Mouse (Mus musculus): ENCODE data around the gene Prune2.

The Prune2 gene

DNA sequence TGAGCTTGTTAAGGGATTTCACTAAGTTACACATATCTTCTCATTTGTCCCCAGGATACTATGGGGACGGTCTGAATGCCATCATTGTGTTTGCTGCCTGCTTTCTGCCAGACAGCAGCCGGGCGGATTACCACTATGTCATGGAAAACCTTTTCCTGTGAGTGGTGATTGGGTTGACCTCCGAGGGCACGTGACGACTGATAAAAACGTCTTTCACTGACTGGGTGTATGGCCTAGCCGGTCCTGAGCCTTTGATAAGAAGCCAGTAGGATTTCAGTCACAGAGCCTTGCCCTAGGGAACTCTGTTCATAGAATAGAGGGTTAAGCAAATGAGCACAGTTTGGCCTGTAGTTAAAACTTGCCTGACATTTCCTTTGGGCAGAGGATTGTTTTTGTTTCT is 243.1 kb downstream of the Prune2 start:
- no peak for DNase-seq (ENCODE audit: inconsistent ontology term)

DNA sequence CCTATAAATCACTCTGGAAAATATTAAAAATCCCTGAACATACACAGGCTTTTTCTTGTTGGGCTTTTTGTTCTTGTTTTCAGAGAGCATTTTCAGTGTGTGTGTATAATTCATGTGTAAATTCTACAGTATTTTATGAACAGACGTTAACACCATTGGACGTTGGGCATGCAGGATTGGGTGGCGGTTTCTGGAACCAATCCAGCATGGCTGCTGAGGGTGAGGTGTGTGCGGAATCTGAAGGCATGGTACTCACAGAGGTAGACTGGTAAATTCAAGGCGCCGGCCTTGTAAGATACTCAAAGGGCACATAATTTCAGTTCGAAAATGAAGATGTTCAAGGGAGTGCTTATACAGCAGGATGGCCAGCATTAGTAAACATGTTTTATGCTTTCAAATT is 251.2 kb downstream of the Prune2 start:
- DNase-seq (ENCODE audit: inconsistent ontology term): no peak

DNA sequence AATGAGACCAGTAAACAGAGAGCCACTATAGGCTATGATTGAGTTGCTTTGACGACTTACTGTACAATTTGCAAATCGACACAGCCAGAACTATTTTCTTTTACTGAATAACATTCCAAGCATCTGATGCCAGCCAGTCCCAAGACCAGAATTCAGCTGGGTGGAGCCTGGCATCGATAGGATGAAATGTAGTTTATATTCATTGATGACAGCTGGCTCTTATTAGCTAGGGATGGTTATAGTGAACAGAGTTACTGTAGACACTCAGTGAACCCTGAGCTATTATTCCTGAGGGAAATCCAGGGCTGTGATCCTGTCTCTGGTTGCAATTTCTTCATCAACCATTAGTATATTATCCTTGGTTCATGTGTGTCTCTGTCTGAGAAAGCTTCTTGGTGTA is 254.6 kb downstream of the Prune2 start:
- no peak for DNase-seq (ENCODE audit: inconsistent ontology term)

DNA sequence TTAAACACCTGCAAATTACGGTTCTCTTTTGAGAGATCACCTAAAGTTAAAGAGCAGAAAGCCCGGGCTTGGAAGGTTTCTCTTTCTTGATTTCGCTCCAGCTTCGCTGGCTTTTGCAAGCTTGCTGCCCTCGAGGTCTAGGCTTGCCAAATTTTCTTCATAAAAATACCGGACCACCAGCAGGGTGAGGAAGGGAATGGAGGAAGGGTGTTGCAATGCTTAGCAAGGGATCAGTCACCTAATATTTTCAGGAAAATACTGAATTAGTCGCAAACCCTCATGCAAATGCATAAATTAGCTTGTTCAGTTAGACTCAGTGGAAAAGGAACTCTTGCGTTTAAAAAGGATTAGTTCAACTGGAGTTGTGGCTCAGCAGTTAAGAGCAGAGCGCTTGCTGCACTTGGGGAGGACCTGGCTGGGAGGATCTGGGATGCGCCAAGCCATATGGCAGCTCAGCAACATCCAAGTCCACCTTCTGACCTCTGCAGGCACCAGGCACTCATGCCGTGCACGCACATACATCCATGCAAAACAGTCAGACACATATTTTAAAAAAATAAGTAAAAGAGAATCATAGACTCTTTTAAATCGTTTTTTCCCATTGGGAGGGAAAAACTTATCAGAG is 259.1 kb downstream of the Prune2 start:
- no peak for DNase-seq (ENCODE audit: inconsistent ontology term)

DNA sequence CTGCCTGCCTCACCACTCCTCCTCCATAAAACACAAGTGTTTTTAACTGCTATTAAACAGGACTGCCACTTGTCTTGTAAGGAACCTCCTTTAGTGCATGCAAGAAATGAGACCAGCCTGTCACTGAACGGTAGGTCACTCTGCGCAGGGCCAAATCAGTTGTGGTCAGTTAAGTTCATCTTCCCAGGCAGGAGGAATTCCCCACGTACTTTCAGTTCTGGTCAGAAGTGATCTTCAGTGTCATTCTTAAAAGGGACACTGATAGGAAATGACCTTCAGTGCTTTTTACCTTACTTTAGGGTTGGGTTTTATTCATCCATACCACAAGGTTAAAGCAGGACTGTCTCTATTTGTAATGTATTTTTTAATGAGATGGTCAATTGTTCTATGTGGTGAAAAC is 262.3 kb downstream of the Prune2 start:
- DNase-seq (ENCODE audit: inconsistent ontology term): no peak

DNA sequence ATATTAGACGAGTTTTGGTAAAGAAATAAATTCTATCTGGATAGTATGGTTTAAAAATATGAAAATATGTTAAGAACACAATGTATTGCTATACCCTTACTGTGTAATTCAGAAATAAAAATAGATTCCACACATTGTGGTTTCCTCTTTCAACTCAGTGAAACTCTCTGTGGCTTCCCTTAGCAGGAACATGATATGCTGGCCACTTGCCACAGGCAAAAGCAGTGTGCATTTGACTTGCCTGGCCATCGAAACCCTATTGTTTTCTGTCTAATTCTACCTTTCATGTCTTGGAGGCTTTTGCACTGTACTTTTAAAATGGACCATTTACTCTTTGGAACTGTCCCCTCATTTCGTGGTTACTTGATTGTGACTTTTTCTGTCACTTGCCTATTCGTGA is 267.9 kb downstream of the Prune2 start:
- DNase-seq (ENCODE audit: inconsistent ontology term): no peak

DNA sequence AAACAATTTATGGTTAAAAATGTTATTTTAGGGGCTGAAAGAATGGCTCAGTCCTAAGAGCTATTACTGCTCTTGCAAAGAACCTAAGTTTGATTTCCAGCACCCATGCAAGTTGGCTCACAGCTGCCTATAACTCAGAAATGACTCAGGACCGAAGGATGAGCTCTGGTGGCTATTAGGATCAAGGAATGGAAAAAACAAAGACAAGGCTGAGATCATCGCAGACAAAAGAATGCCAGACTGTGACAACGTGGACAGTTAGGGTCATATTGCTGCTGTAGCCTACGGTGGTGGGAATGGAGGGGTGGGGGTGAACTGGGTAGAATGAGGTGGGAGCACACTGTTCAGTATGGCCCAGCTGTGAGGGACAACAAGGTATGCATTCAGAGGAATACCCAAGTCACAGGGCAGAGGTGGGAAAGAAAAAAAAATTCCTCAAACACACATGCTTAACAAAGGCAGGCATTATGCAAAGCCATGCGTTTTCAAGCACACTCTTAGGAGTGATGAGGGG is 269.7 kb downstream of the Prune2 start:
- peak; percentile 81 for DNase-seq (ENCODE audit: inconsistent ontology term)

DNA sequence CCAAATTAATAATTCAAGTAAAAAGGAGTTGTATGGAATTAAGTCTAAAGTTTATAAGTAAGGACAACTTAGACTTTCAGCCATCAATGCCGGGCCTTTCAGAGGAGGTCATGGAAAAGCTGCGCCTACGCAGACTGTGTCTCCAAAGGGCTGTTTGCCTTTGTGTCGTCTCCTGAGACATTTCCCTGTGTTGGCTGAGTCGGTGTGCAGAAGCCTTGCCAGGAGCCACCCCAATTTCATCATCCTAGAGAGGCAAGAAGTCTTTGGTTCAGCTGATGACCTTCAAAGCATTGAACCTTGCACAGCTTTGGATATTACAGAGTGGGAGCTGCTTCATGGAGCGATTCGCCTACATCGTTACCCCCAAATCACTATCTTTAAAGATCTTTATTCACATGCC is 270.2 kb downstream of the Prune2 start:
- DNase-seq (ENCODE audit: inconsistent ontology term): no peak

DNA sequence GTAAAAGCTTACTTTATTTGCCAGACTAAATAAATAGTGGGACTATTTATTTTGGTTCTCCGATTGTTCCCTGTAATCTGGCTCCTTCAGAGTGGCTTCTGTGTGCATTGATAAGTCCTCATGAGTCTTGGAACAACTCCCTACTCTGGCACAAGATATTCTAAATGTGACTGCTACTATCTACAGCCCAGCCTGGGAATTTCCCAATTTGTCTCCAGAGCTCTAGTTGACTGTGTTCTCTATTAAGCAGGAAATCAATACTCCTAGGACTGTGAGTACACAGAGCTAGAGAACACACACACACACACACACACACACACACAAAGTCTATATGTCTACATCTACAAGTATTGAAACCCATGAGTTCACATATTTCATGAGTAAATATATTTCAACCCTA is 274.1 kb downstream of the Prune2 start:
- DNase-seq (ENCODE audit: inconsistent ontology term): no peak

DNA sequence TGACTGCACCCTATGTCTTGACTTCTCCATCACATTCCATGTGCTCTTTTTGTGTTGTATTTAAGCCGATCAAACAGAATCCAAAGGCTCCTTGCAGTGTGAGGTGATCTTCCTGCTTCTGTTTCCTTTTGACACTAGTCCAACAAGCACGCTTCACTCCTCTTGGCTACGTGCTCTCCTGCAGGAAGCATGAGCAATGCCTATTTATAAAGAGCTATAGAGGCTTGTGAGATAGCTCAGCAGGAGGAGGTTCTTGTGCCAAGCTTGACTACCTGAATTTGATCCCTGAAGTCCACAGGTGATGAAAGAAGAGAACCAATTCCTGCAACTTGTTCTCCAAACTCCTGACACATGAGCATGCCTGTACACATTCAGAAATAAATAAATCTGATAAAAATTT is 282.6 kb downstream of the Prune2 start:
- DNase-seq (ENCODE audit: inconsistent ontology term): no peak

DNA sequence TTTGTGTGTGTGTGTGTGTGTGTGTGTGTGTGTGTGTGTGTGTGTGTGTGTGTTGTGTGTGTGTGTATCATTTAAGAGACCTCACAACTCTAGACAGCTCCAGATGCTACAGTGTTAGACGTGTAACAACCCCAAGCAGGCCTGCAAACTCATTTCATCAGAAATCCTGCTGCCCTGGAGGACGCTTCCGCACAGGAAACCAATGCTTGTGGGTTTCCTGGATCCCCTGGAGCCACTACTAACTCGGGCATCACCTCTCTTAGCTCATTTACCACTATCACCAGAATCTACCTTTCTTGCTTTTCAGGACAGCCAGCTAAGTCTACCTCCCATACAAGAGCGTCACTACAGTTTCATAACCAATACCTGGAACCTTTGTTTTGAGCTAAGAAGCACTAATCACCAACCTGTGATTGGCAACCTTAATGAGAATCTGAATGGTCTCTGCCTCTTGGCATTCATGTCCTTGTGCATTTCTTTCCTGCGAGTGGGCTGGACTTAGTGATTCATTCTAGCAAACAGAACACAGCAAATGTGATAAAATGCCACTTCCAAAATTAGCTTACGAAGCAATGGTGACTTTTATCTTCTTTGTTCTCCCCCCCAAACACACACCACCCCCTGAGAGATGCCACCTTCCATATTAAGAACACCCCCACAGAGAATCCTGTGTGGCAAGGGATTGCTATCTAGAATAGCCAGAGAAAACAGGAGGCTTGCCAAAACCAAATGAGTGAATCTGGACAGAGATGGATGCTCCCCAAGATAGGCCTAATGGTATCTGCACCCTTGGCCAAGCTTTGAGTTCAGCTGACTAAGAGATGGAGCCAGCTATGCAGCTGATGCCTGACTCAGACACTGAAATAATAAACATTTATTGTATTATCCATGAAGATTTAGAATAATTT is 284.5 kb downstream of the Prune2 start:
- DNase-seq (ENCODE audit: inconsistent ontology term): peak; percentile 83

DNA sequence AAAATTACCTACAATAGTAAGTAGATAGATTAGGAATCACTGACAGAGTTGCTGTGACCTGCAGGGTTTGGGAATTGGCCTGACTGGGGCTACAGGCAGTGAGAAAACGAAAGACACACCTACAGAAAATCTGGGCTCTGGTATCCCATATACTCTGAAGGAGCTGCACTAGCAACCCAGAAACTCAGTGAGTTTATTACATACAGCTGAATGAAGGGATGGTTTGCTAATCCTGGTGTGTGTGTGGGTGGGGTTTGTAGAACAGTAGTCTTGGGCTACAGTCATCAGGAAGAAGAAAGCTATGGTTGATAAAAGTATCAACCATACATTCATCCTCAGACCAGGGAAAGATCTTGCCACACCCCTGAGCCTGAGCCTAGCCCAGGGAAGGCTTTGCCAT is 285.3 kb downstream of the Prune2 start:
- no peak for DNase-seq (ENCODE audit: inconsistent ontology term)

DNA sequence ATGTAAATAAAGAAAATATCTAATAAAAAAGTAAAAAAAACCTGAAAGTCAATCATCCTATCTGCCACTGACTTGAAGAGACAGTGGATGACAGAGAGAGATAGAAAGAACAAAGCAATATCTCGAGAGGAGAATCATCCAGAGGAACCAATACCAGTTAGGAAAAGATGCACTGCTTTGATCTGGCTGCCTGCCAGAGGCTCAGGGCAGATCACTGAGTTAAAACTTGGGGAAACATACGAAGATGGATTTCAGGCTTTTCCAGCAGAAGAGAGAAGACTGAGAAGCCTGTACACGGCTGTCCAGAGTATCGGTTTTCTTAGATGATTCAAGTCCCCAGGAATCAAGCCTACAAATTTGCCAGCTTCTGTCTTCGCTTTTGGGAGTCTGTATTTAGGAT is 287.0 kb downstream of the Prune2 start:
- DNase-seq (ENCODE audit: inconsistent ontology term): no peak

DNA sequence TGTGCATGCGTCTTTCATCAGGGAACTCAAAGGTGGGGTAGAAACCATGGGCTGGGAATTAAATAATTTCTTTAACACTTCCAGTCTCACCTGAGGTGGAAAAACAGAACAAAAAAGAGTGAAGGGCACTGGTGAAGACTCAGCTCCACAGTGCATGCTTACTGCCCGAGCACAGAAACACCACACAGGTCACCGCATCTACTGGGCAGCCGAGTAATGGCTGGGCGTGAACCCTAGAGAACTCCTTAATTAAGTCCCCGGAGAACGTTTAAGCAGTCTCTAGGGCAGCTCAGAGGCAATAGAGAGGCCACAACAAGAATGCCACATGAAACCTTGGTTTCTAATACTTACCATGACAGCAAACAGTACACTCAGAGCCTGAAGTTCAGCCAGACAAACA is 288.6 kb downstream of the Prune2 start:
- DNase-seq (ENCODE audit: inconsistent ontology term): no peak

DNA sequence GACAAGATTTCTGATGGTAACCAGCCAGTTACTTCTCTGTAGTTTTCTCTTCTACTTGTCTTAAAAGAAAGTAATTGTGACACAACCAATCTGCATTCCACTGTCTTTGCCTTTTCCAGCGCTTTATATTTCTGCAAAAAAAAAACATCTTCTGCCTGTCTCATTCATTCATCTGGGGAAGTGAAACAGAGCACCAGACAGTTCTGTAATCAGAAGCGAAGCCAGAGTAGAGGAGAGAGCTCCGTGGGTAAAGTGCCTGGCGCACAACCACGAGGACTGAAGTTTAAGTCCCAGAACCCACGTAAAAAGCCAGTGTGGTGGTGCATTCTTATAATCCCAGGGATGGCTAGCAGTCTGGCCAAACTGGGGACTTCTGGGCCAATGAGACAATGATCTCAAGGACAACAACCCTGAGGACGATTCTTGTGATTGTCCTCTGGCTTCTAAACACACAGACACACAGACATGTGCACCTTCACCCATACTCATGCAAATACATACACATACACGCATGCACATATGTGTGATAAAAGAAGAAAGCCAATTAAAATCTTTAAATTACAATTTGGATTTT is 291.5 kb downstream of the Prune2 start:
- no peak for DNase-seq (ENCODE audit: inconsistent ontology term)

DNA sequence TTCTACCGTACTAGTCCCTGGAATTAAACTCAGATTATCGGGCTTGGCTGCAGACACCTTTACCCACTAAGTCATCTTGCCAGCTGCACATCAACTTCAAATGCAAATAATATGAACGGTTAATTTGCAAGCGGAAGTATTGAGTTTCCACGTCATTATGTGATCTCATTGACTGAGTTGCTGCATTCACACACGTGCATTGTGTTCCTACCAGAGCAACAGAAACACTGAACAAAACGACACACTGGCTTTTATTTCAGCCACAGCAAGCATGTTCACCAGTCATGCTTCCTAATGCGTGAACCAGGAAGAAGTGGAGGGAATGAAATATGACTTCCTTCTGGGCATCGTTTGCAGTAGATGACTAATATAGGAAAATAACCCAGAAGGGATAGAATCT is 293.8 kb downstream of the Prune2 start:
- DNase-seq (ENCODE audit: inconsistent ontology term): no peak

DNA sequence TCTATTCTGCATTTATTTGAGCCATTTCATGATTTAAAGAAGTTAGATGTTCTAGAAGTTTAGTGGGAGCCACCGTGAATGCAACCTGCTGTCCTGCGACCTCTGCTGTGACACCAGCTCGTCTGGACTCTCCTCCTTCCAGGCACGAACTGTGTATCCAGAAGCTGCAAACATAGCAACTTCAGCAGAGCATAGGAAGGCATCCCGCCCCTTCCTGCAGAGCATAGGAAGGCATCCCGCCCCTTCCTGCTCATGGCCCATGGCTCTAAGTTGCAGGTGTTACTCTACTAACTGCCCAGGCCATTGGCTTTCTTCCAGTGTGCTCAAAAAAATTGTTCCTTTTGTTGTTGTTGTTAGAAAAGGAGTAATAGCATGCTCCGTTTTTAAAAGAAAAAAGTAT is 294.9 kb downstream of the Prune2 start:
- no peak for DNase-seq (ENCODE audit: inconsistent ontology term)

DNA sequence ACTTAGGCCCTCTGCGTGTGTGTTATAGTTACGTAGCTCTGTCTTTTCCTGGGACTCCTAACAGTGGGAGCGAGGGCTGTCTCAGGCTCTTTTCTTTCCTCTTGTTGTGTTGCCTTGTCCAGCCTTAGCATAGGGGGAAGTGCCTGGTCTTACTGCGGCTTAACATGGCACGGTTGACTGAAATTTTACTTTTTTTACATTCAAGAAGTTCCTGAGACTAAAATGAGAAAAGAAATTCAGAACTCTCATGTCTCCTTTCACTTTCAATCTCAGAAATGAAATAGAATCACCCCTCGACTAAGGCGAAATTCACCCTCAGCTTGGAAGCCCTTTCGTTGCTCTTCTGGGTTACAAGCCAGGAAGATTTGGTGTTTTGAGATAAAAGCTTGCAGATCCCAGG is 295.5 kb downstream of the Prune2 start:
- DNase-seq (ENCODE audit: inconsistent ontology term): no peak

DNA sequence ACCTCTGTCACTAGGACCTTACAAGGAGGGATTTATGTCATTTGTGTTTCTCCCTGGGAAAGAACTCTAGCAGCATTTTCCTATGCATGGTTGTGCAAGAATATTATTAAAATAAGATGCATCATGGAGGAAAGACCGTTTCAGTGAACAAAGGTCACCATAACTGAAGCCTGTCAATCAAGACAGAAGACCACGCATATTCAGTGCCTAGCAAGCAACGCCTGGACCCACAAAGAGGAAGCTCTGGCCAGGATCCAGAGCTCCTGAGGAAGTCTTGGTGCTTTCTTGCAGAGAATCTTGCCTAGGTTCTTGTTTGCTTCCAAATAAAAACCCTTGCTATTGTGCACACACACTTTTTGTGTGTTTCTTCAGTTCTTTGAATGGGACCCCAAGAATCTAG is 296.9 kb downstream of the Prune2 start:
- no peak for DNase-seq (ENCODE audit: inconsistent ontology term)

DNA sequence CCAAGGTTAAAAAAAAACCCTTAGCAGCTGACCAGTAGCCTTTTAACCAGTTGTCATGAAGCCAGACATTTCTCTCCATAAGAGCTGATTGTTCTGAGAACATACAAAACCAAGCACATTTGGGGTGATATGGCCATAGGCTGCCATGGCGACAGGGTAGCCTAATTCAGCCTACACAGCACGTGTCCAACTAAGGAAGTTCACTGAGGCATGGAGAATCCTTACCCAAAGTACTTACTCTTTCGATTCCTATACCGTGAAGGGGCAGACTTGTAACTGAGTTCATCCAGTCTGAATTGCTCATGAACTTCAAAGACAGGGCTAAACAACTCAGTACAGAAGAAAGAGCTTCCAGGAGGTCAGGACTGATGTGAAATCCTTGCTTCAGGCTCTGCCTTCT is 299.6 kb downstream of the Prune2 start:
- no peak for DNase-seq (ENCODE audit: inconsistent ontology term)

DNA sequence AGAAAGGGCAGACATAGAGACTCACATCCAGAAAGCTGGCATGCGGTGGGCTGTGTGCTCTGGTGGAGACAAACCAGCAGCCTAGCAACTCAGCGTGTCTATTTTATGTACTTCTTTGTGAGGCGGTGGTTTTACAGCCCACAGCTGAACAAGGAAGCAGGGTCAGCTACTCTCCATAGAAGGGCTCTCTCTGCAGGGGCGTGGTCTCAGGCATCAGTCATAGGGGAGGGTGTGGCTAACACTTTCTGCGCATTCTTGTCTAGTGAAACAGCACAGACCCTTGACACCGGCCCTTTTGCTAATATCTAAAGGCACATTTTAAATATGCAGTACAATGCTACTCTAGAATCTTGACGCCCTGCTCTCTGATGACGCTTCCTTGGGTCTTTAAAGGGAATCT is 300.5 kb downstream of the Prune2 start:
- DNase-seq (ENCODE audit: inconsistent ontology term): peak; percentile 62

DNA sequence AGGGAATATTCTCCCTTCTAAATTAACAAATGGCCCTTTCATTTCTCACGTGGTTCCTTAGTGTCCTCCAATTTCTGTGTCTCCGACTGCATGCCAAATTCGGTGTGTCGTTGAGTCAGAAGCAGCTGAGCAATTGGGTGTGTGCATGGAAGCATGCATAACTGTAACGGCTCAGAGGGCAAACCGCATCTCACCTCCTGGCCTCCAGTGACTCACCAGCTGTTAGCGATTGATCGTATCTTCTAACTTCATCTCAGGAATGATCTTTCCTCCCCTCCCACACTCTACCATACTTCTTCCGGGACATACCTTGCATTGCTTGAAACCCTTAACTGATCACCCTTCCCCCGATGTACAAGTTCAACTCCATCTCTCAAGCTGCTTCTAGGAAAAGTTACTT is 300.9 kb downstream of the Prune2 start:
- DNase-seq (ENCODE audit: inconsistent ontology term): peak; percentile 91

DNA sequence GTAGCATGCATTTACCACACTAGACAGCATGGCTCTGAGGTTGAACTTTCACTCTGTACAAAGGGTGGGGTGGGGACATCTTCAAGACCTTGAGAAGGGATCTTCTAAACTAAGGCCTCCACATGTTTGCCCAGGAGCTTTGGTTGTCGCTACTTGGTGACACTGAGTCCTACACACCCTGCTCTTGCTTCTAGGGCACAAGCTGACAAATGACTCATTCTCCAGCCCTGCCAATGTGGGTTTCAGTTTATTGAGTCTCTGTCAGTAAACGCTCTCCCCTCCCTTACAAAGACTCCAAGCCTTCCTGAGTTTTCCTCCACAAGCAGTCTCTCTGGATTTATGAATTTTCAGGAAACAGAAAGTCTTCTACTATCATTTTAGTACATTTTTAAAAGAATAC is 307.3 kb downstream of the Prune2 start:
- DNase-seq (ENCODE audit: inconsistent ontology term): peak; percentile 78
